Mouse (Mus musculus): ENCODE measurements around the gene Elmsan1. TPM values are rescaled to one million over a fixed set of nuclear protein-coding genes. Genes with fewer than 3 reads are reported as not detected.

Gene Elmsan1
- total RNA-seq, 1 experiment: 9.6 TPM

DNA sequence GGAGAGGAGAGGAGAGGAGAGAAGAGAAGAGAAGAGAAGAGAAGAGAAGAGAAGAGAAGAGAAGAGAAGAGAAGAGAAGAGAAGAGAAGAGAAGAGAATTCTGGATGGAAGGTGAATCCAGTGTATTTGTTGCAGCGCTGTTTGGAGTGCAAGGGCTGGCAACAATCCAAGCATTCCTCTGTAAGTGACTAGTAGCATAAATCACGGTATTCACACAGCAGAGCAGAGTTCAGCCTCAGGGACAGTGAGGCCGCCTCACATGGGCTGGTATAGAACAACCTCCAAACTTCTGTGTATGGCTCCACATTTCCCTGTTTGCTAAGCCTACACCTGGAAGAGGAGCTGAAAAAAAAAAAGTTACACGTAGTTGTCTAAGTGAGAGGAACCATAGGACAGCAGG, 6.4 kb downstream of the Elmsan1 start:
- peaks cover 34 to 62% of the 10 kb centered on the region in 2 experiments for H3K4me1 ChIP-seq (ENCODE audit: control insufficient read depth in 2 of 2, insufficient read depth in 2 of 2, low read length in 2 of 2, poor library complexity in 1 of 2)
- in situ Hi-C loops (cut with MboI; ENCODE audit: low sequenced_read_pairs in 2 of 2, unreplicated experiment in 2 of 2): no loop called here
- TF ChIP-seq HCFC1 (IDR thresholded peaks at IDR 0.05; ENCODE audit: borderline replicate concordance, insufficient read depth, low read length): no peak
- TF ChIP-seq CHD2 (IDR thresholded peaks at IDR 0.05; ENCODE audit: low read depth, low read length): no peak
- TF ChIP-seq ZNF384 (IDR thresholded peaks at IDR 0.05; ENCODE audit: low read depth, low read length): no peak
- no peak for TF ChIP-seq MAFK (IDR thresholded peaks at IDR 0.05; ENCODE audit: insufficient read depth, low read depth, low read length)
- no peak for TF ChIP-seq ZC3H11A (IDR thresholded peaks at IDR 0.05; ENCODE audit: borderline replicate concordance, low read depth, low read length)
- H3K4me3 ChIP-seq (ENCODE audit: insufficient read depth in 1 of 2, low read depth in 1 of 2, low read length in 2 of 2, poor library complexity in 1 of 2, severe bottlenecking in 1 of 2): no peak overlapping the region
- peaks cover 3% of the 10 kb centered on the region for H3K36me3 ChIP-seq (ENCODE audit: control insufficient read depth, insufficient read depth, low read length, poor library complexity, severe bottlenecking)
- no peak overlapping the region for H3K27ac ChIP-seq (ENCODE audit: insufficient read depth, low read depth, low read length, poor library complexity, severe bottlenecking)
- H3K9ac ChIP-seq (ENCODE audit: insufficient read depth, low read depth, low read length, poor library complexity, severe bottlenecking): no peak overlapping the region
- no peaks in the 10 kb centered on the region for H3K9me3 ChIP-seq (ENCODE audit: control insufficient read depth, insufficient read depth, low read depth, low read length)
- no peak for DNase-seq (ENCODE audit: low read depth, low spot score)

DNA sequence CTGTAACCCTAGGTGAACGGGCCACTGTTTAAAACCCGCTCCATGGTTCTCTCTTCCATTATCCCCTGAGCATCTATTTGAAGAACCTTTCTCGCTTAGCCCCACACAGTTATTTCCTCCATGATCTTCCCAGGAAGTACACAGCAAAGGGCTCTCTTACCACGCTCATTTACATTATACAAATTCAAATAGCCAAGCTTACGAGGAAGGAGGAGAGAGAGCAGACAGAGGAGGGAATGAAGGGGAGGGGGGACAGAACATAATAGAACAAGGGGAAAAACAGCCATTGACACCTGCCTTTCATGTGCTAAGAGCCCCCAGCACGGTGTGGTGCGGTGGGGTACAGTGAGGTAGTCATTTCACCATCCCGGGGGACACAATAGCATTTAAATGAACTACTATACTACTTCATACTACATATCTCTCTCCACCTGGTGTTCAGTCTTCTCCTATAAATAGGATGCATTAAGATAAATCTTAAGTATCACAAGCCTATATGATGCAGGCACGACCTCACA, 7.6 kb downstream of the Elmsan1 start:
- H3K4me1 ChIP-seq (ENCODE audit: control insufficient read depth in 2 of 2, insufficient read depth in 2 of 2, low read length in 2 of 2, poor library complexity in 1 of 2): peaks cover 30 to 62% of the 10 kb centered on the region in 2 experiments
- in situ Hi-C loops (cut with MboI; ENCODE audit: low sequenced_read_pairs in 2 of 2, unreplicated experiment in 2 of 2): no loop called here

GRCm38 (mm10) chr12:84210288-84210687, 8.4 kb downstream of the Elmsan1 start:
- peak overlapping the region; percentile 5 to 18; a peak in 3 of 4 replicates for H3K4me3 ChIP-seq (ENCODE audit: insufficient read depth in 1 of 2, low read depth in 1 of 2, low read length in 2 of 2, poor library complexity in 1 of 2, severe bottlenecking in 1 of 2)
- DNase-seq (ENCODE audit: low read depth, low spot score): no peak
- no peaks in the 10 kb centered on the region for H3K9me3 ChIP-seq (ENCODE audit: control insufficient read depth, insufficient read depth, low read depth, low read length)
- no peak for TF ChIP-seq ZC3H11A (IDR thresholded peaks at IDR 0.05; ENCODE audit: borderline replicate concordance, low read depth, low read length)
- TF ChIP-seq HCFC1 (IDR thresholded peaks at IDR 0.05; ENCODE audit: borderline replicate concordance, insufficient read depth, low read length): no peak
- no peak for TF ChIP-seq CHD2 (IDR thresholded peaks at IDR 0.05; ENCODE audit: low read depth, low read length)
- no peak for TF ChIP-seq MAFK (IDR thresholded peaks at IDR 0.05; ENCODE audit: insufficient read depth, low read depth, low read length)
- no peak for TF ChIP-seq ZNF384 (IDR thresholded peaks at IDR 0.05; ENCODE audit: low read depth, low read length)
- in situ Hi-C loops (cut with MboI; ENCODE audit: low sequenced_read_pairs in 2 of 2, unreplicated experiment in 2 of 2): no loop called here
- 0 out of 2 replicates have a peak overlapping the region, but pooled peaks have one; percentile 6 for H3K27ac ChIP-seq (ENCODE audit: insufficient read depth, low read depth, low read length, poor library complexity, severe bottlenecking)
- H3K36me3 ChIP-seq (ENCODE audit: control insufficient read depth, insufficient read depth, low read length, poor library complexity, severe bottlenecking): peaks cover 3% of the 10 kb centered on the region
- peak overlapping the region; percentile 12; the same call in 1 of the 2 replicates for H3K9ac ChIP-seq (ENCODE audit: insufficient read depth, low read depth, low read length, poor library complexity, severe bottlenecking)
- peaks cover 28 to 63% of the 10 kb centered on the region in 2 experiments for H3K4me1 ChIP-seq (ENCODE audit: control insufficient read depth in 2 of 2, insufficient read depth in 2 of 2, low read length in 2 of 2, poor library complexity in 1 of 2)

More for the DNA sequence above, 7.6 kb downstream of the Elmsan1 start:
- Histone ChIP-seq H3K4me3 (ENCODE audit: insufficient read depth in 1 of 2, low read depth in 1 of 2, low read length in 2 of 2, poor library complexity in 1 of 2, severe bottlenecking in 1 of 2) (peak overlapping the region; percentile 5 to 18; a peak in 3 of 4 replicates), H3K9me3 (ENCODE audit: control insufficient read depth, insufficient read depth, low read depth, low read length) (no peaks in the 10 kb centered on the region), H3K9ac (ENCODE audit: insufficient read depth, low read depth, low read length, poor library complexity, severe bottlenecking) (no peak overlapping the region; the same call in none of the 2 replicates), H3K36me3 (ENCODE audit: control insufficient read depth, insufficient read depth, low read length, poor library complexity, severe bottlenecking) (peaks cover 3% of the 10 kb centered on the region), H3K27ac (ENCODE audit: insufficient read depth, low read depth, low read length, poor library complexity, severe bottlenecking) (peak overlapping the region; percentile 6; the same call in 1 of the 2 replicates)
- TF ChIP-seq CHD2 (IDR thresholded peaks at IDR 0.05; ENCODE audit: low read depth, low read length): no peak
- no peak for TF ChIP-seq ZNF384 (IDR thresholded peaks at IDR 0.05; ENCODE audit: low read depth, low read length)
- TF ChIP-seq HCFC1 (IDR thresholded peaks at IDR 0.05; ENCODE audit: borderline replicate concordance, insufficient read depth, low read length): no peak
- no peak for TF ChIP-seq ZC3H11A (IDR thresholded peaks at IDR 0.05; ENCODE audit: borderline replicate concordance, low read depth, low read length)
- TF ChIP-seq MAFK (IDR thresholded peaks at IDR 0.05; ENCODE audit: insufficient read depth, low read depth, low read length): no peak
- no peak for DNase-seq (ENCODE audit: low read depth, low spot score)

GRCm38 (mm10) chr12:84209093-84209492, 9.6 kb downstream of the Elmsan1 start:
- Histone ChIP-seq H3K4me1 (ENCODE audit: control insufficient read depth in 2 of 2, insufficient read depth in 2 of 2, low read length in 2 of 2, poor library complexity in 1 of 2) (peaks cover 32 to 60% of the 10 kb centered on the region in 2 experiments), H3K4me3 (ENCODE audit: insufficient read depth in 1 of 2, low read depth in 1 of 2, low read length in 2 of 2, poor library complexity in 1 of 2, severe bottlenecking in 1 of 2) (no peak overlapping the region), H3K9me3 (ENCODE audit: control insufficient read depth, insufficient read depth, low read depth, low read length) (no peaks in the 10 kb centered on the region), H3K27ac (ENCODE audit: insufficient read depth, low read depth, low read length, poor library complexity, severe bottlenecking) (no peak overlapping the region), H3K36me3 (ENCODE audit: control insufficient read depth, insufficient read depth, low read length, poor library complexity, severe bottlenecking) (no peaks in the 10 kb centered on the region; the same call in 1 of the 2 replicates), H3K9ac (ENCODE audit: insufficient read depth, low read depth, low read length, poor library complexity, severe bottlenecking) (no peak overlapping the region)
- DNase-seq (ENCODE audit: low read depth, low spot score): no peak
- in situ Hi-C loops (cut with MboI; ENCODE audit: low sequenced_read_pairs in 2 of 2, unreplicated experiment in 2 of 2): no loop called here
- no peak for TF ChIP-seq ZC3H11A (IDR thresholded peaks at IDR 0.05; ENCODE audit: borderline replicate concordance, low read depth, low read length)
- TF ChIP-seq HCFC1 (IDR thresholded peaks at IDR 0.05; ENCODE audit: borderline replicate concordance, insufficient read depth, low read length): no peak
- TF ChIP-seq CHD2 (IDR thresholded peaks at IDR 0.05; ENCODE audit: low read depth, low read length): no peak
- no peak for TF ChIP-seq ZNF384 (IDR thresholded peaks at IDR 0.05; ENCODE audit: low read depth, low read length)
- no peak for TF ChIP-seq MAFK (IDR thresholded peaks at IDR 0.05; ENCODE audit: insufficient read depth, low read depth, low read length)

Data from ES-E14 (cell line).